Mouse (Mus musculus) CH12.LX (cell line): Measurements from ENCODE around the gene Mgll.

ENCODE experiments used
- CTCF ChIP-seq, 2 experiments: IDR thresholded peaks in 1 of 2; conservative IDR thresholded peaks in 1 of 2; 2 replicates each; pipeline ENCODE4 v1.5.1; 2011 to 2012; ENCODE audit warnings: low read depth in 2 of 2, low read length in 2 of 2, improper control_type of control experiment in 1 of 2, inconsistent platforms in 1 of 2, mild to moderate bottlenecking in 1 of 2, moderate library complexity in 1 of 2
- EP300 ChIP-seq: IDR thresholded peaks from 2 replicates; pipeline ENCODE4 v1.6.1; 2011; ENCODE audit warnings: low read length, improper control_type of control experiment
- GABPA ChIP-seq: IDR thresholded peaks from 2 replicates; pipeline ENCODE4 v1.6.1; 2012; ENCODE audit warnings: low read depth, low read length, improper control_type of control experiment, inconsistent platforms; ENCODE audit not compliant: insufficient replicate concordance
- MAX ChIP-seq: IDR thresholded peaks from 2 replicates; pipeline ENCODE4 v1.6.1; 2011; ENCODE audit warnings: low read length, improper control_type of control experiment
- MAZ ChIP-seq: IDR thresholded peaks from 2 replicates; pipeline ENCODE4 v1.6.1; 2012; ENCODE audit warnings: low read depth, mild to moderate bottlenecking, inconsistent platforms, low read length, improper control_type of control experiment, moderate library complexity
- TCF12 ChIP-seq: IDR thresholded peaks from 2 replicates; pipeline ENCODE4 v1.6.1; 2014; ENCODE audit warnings: low read depth, mild to moderate bottlenecking, inconsistent platforms, low read length, improper control_type of control experiment

GRCm38 (mm10) chr6:88726252-88727211 is 2.3 kb downstream of the Mgll start:
- TF ChIP-seq MAX (0 out of 2 replicates have a peak, but pooled peaks have one; percentile 7), TCF12 (no peak), CTCF (conservative IDR thresholded peaks at IDR 0.05 in 1 of 2, IDR thresholded peaks at IDR 0.05 in 1 of 2; ENCODE audit: low read depth in 2 of 2, low read length in 2 of 2) (no peak), EP300 (no peak), GABPA (no peak), MAZ (no peak)
